Mouse (Mus musculus) midbrain, embryonic 16.5 days (tissue): ENCODE measurements around the gene Spint3. TPM values are rescaled to one million over a fixed set of nuclear protein-coding genes. Genes with fewer than 3 reads are reported as not detected.

Experiments
- ATAC-seq: fragments of 200-750 bp; cut with Nextera tagmentation; 2 replicates; pipeline ENCODE4 v1.8.0; 2017; ENCODE audit warnings: moderate TSS enrichment
- H3K27ac ChIP-seq: fragments of 300-500 bp; sonication (generic); 2 replicates; pipeline ENCODE4 v1.5.1; 2014; ENCODE audit warnings: mild to moderate bottlenecking, low read length, mixed read lengths
- H3K27me3 ChIP-seq: fragments of 300-500 bp; sonication (generic); 2 replicates; pipeline ENCODE4 v1.6.1; 2014; ENCODE audit warnings: low read depth, low read length, mixed read lengths; ENCODE audit not compliant: control insufficient read depth, insufficient read depth
- H3K36me3 ChIP-seq: fragments of 300-500 bp; sonication (generic); 2 replicates; pipeline ENCODE4 v1.6.1; 2014; ENCODE audit warnings: mild to moderate bottlenecking, low read length, moderate library complexity, mixed read lengths; ENCODE audit not compliant: control insufficient read depth, insufficient read depth
- H3K4me1 ChIP-seq: fragments of 300-500 bp; sonication (generic); 2 replicates; pipeline ENCODE4 v1.6.1; 2014; ENCODE audit warnings: mild to moderate bottlenecking, low read length, mixed read lengths; ENCODE audit not compliant: control insufficient read depth, insufficient read depth
- H3K4me2 ChIP-seq: fragments of 300-500 bp; sonication (generic); 2 replicates; pipeline ENCODE4 v1.6.1; 2014; ENCODE audit warnings: mild to moderate bottlenecking, low read length, mixed read lengths
- H3K4me3 ChIP-seq: fragments of 300-500 bp; sonication (generic); 2 replicates; pipeline ENCODE4 v1.5.1; 2014; ENCODE audit warnings: low read depth, mild to moderate bottlenecking, low read length, moderate library complexity, mixed read lengths
- H3K9ac ChIP-seq: fragments of 300-500 bp; sonication (generic); 2 replicates; pipeline ENCODE4 v1.6.1; 2014; ENCODE audit warnings: low read depth, low read length, mixed read lengths
- H3K9me3 ChIP-seq: fragments of 300-500 bp; sonication (generic); replicated peaks from 2 replicates; pipeline ENCODE4 v1.6.1; 2014; ENCODE audit warnings: mild to moderate bottlenecking, low read length, mixed read lengths; ENCODE audit not compliant: control insufficient read depth, poor library complexity, severe bottlenecking
- WGBS: fragments of 180-500 bp; shearing (Covaris S2); extraction: QIAGEN DNeasy Blood & Tissue Kit; methylation state at CpG from one replicate; pipeline ENCODE4 v1.1.7; 2014; 5-methylcytosine and 5-hydroxymethylcytosine counted together
- polyA plus RNA-seq: library from polyadenylated mRNA; unstranded; fragments of >200 nt; fragmentation: Nextera tagmentation; extraction: Ambion mirVana; gene quantifications from 2 replicates; pipeline ENCODE4 v1.2.1, GENCODE M21; 2015

Gene Spint3
- polyA plus RNA-seq, 1 experiment from 2014 or later = not detected

GRCm38 (mm10) chr2:164560106-164560505 is 13.2 kb downstream of the Spint3 start:
- H3K4me2 ChIP-seq = no peak overlapping the region
- H3K36me3 ChIP-seq = no peaks in the 10 kb centered on the region
- H3K4me3 ChIP-seq = no peak overlapping the region
- H3K27ac ChIP-seq = no peak overlapping the region
- WGBS = 94% methylated on average over 8 of the region's 8 CpGs
- H3K9me3 ChIP-seq = no peaks in the 10 kb centered on the region
- peaks cover 20% of the 10 kb centered on the region for H3K27me3 ChIP-seq
- no peak for ATAC-seq
- H3K4me1 ChIP-seq = peaks cover 13% of the 10 kb centered on the region
- no peak overlapping the region for H3K9ac ChIP-seq

- H3K9ac ChIP-seq = no peak overlapping the region
- H3K4me2 ChIP-seq = no peak overlapping the region
- H3K27ac ChIP-seq = no peak overlapping the region
- H3K27me3 ChIP-seq = peaks cover 15% of the 10 kb centered on the region
- no peaks in the 10 kb centered on the region for H3K9me3 ChIP-seq
- no peak overlapping the region for H3K4me3 ChIP-seq
- ATAC-seq = no peak
- no peaks in the 10 kb centered on the region for H3K36me3 ChIP-seq
- WGBS = 51% methylated on average over 16 of the region's 16 CpGs
- peaks cover 13% of the 10 kb centered on the region for H3K4me1 ChIP-seq
Observed at GRCm38 (mm10) chr2:164558991-164559645, 14.1 kb downstream of the Spint3 start.

GRCm38 (mm10) chr2:164558426-164558825 is 14.8 kb downstream of the Spint3 start:
- WGBS = 88% methylated on average over 8 of the region's 8 CpGs
- H3K9me3 ChIP-seq = no peaks in the 10 kb centered on the region
- H3K27ac ChIP-seq = no peak overlapping the region
- peaks cover 10% of the 10 kb centered on the region for H3K4me1 ChIP-seq
- H3K4me3 ChIP-seq = no peak overlapping the region
- H3K4me2 ChIP-seq = no peak overlapping the region
- ATAC-seq = no peak
- H3K27me3 ChIP-seq = peaks cover 12% of the 10 kb centered on the region; the same call in 1 of the 2 replicates
- H3K9ac ChIP-seq = no peak overlapping the region
- no peaks in the 10 kb centered on the region for H3K36me3 ChIP-seq

GRCm38 (mm10) chr2:164551502-164551901 is 21.8 kb downstream of the Spint3 start:
- Histone ChIP-seq H3K9ac (no peak overlapping the region), H3K4me2 (no peak overlapping the region), H3K9me3 (no peaks in the 10 kb centered on the region), H3K27ac (no peak overlapping the region), H3K4me1 (peaks cover 10% of the 10 kb centered on the region), H3K4me3 (no peak overlapping the region), H3K36me3 (no peaks in the 10 kb centered on the region), H3K27me3 (no peaks in the 10 kb centered on the region)
- 93% methylated on average over 9 of the region's 9 CpGs for WGBS
- no peak for ATAC-seq

- ATAC-seq = no peak
- 89% methylated on average over 2 of the region's 2 CpGs for WGBS
- H3K9me3 ChIP-seq = no peaks in the 10 kb centered on the region
Observed at GRCm38 (mm10) chr2:164550895-164551269, 22.4 kb downstream of the Spint3 start.

GRCm38 (mm10) chr2:164549963-164550894 is 23.0 kb downstream of the Spint3 start:
- no peak for ATAC-seq
- peak overlapping the region; percentile 50; the same call in 1 of the 2 replicates for H3K9ac ChIP-seq
- WGBS = 14% methylated on average over 10 of the region's 10 CpGs
- no peaks in the 10 kb centered on the region for H3K9me3 ChIP-seq
- H3K4me3 ChIP-seq = no peak overlapping the region
- no peak overlapping the region for H3K27ac ChIP-seq
- H3K4me1 ChIP-seq = peaks cover 10% of the 10 kb centered on the region
- no peaks in the 10 kb centered on the region for H3K27me3 ChIP-seq
- no peaks in the 10 kb centered on the region for H3K36me3 ChIP-seq
- H3K4me2 ChIP-seq = peak overlapping the region; percentile 43

More at GRCm38 (mm10) chr2:164550895-164551269, 22.4 kb downstream of the Spint3 start:
- H3K9ac ChIP-seq = no peak overlapping the region
- H3K4me1 ChIP-seq = peaks cover 10% of the 10 kb centered on the region
- H3K4me3 ChIP-seq = no peak overlapping the region
- H3K27me3 ChIP-seq = no peaks in the 10 kb centered on the region
- no peaks in the 10 kb centered on the region for H3K36me3 ChIP-seq
- no peak overlapping the region for H3K27ac ChIP-seq
- no peak overlapping the region for H3K4me2 ChIP-seq

GRCm38 (mm10) chr2:164549338-164549737 is 23.9 kb downstream of the Spint3 start:
- H3K9ac ChIP-seq = no peak overlapping the region
- no peak overlapping the region for H3K4me2 ChIP-seq
- H3K4me3 ChIP-seq = no peak overlapping the region
- H3K4me1 ChIP-seq = peaks cover 10% of the 10 kb centered on the region
- H3K27me3 ChIP-seq = no peaks in the 10 kb centered on the region
- no peaks in the 10 kb centered on the region for H3K36me3 ChIP-seq
- H3K9me3 ChIP-seq = no peaks in the 10 kb centered on the region
- WGBS = 44% methylated on average over 4 of the region's 4 CpGs
- no peak for ATAC-seq
- H3K27ac ChIP-seq = no peak overlapping the region

GRCm38 (mm10) chr2:164544454-164545097 is 28.7 kb downstream of the Spint3 start:
- no peaks in the 10 kb centered on the region for H3K9me3 ChIP-seq
- 56% methylated on average over 5 of the region's 5 CpGs for WGBS
- H3K4me3 ChIP-seq = no peak overlapping the region
- H3K36me3 ChIP-seq = no peaks in the 10 kb centered on the region
- H3K9ac ChIP-seq = no peak overlapping the region
- no peak overlapping the region for H3K4me2 ChIP-seq
- H3K27me3 ChIP-seq = no peaks in the 10 kb centered on the region
- no peak for ATAC-seq
- no peaks in the 10 kb centered on the region for H3K4me1 ChIP-seq
- H3K27ac ChIP-seq = no peak overlapping the region
